Mouse (Mus musculus) adrenal gland, adult (tissue): ENCODE measurements around the gene Man1c1.

Experiments
- DNase-seq, 2 experiments: peaks; one replicate each; pipeline ENCODE4 v3.0.0; 2022 to 2023; ENCODE audit warnings: low spot score in 1 of 2; ENCODE audit not compliant: inconsistent age in 2 of 2

The Man1c1 gene

GRCm38 (mm10) chr4:134644410-134644809, 59.7 kb downstream of the Man1c1 start:
- no peak for DNase-seq

- no peak for DNase-seq
These were observed 62.2 kb downstream of the Man1c1 start for GRCm38 (mm10) chr4:134641711-134642516.

- DNase-seq, result peak in 1 of 2 experiments; percentile 46
These were observed 64.8 kb downstream of the Man1c1 start for GRCm38 (mm10) chr4:134639325-134639724.

GRCm38 (mm10) chr4:134638111-134638550, 66.0 kb downstream of the Man1c1 start:
- no peak for DNase-seq

GRCm38 (mm10) chr4:134636406-134636805, 67.7 kb downstream of the Man1c1 start:
- DNase-seq, result no peak

GRCm38 (mm10) chr4:134634001-134634400, 70.1 kb downstream of the Man1c1 start:
- DNase-seq, result peak; percentile 50 to 71

- DNase-seq, result peak; percentile 68 to 80
These were observed 71.9 kb downstream of the Man1c1 start for GRCm38 (mm10) chr4:134632131-134632711.

GRCm38 (mm10) chr4:134631471-134632130, 72.5 kb downstream of the Man1c1 start:
- DNase-seq, result no peak

GRCm38 (mm10) chr4:134628575-134629384, 75.3 kb downstream of the Man1c1 start:
- DNase-seq, result no peak

- peak in 1 of 2 experiments; percentile 70 for DNase-seq
These were observed 76.0 kb downstream of the Man1c1 start for GRCm38 (mm10) chr4:134628058-134628457.

- DNase-seq, result no peak
These were observed 77.2 kb downstream of the Man1c1 start for GRCm38 (mm10) chr4:134626883-134627282.

- no peak for DNase-seq
These were observed 77.7 kb downstream of the Man1c1 start for GRCm38 (mm10) chr4:134626350-134626749.

- DNase-seq, result peak; percentile 85 to 88
These were observed 79.8 kb downstream of the Man1c1 start for GRCm38 (mm10) chr4:134624109-134624862.

GRCm38 (mm10) chr4:134621695-134622094, 82.4 kb downstream of the Man1c1 start:
- no peak for DNase-seq

- no peak for DNase-seq
These were observed 83.8 kb downstream of the Man1c1 start for GRCm38 (mm10) chr4:134620246-134620645.

GRCm38 (mm10) chr4:134619489-134619870, 84.6 kb downstream of the Man1c1 start:
- no peak for DNase-seq

- DNase-seq, result no peak
These were observed 85.1 kb downstream of the Man1c1 start for GRCm38 (mm10) chr4:134618810-134619488.

GRCm38 (mm10) chr4:134617779-134618178, 86.3 kb downstream of the Man1c1 start:
- no peak for DNase-seq

- no peak for DNase-seq
These were observed 88.0 kb downstream of the Man1c1 start for GRCm38 (mm10) chr4:134615929-134616625.
